Mouse (Mus musculus) neural tube, embryonic 11.5 days (tissue): Measurements from ENCODE around the gene Nav1. TPM values are rescaled to one million over a fixed set of nuclear protein-coding genes. Genes with fewer than 3 reads are reported as not detected.

Experiments used
- ATAC-seq: fragments of 200-750 bp; cut with Nextera tagmentation; 2 replicates; pipeline ENCODE4 v1.8.0; 2017; ENCODE audit warnings: moderate number of reproducible peaks, mild to moderate bottlenecking, moderate TSS enrichment, moderate library complexity; ENCODE audit not compliant: insufficient read depth, low FRiP score, low TSS enrichment
- DNase-seq: peaks from one replicate; pipeline ENCODE4 v3.0.0-alpha.2; 2015; ENCODE audit warnings: low spot score
- H3K27ac ChIP-seq: fragments of 300-500 bp; sonication (generic); 2 replicates; pipeline ENCODE4 v1.5.1; 2014; ENCODE audit warnings: low read depth, mild to moderate bottlenecking, low read length
- H3K27me3 ChIP-seq: fragments of 300-500 bp; sonication (generic); 2 replicates; pipeline ENCODE4 v1.6.1; 2014; ENCODE audit warnings: mild to moderate bottlenecking, low read length, mixed read lengths; ENCODE audit not compliant: control insufficient read depth, insufficient read depth
- H3K36me3 ChIP-seq: fragments of 300-500 bp; sonication (generic); 2 replicates; pipeline ENCODE4 v1.6.1; 2014; ENCODE audit warnings: mild to moderate bottlenecking, low read length, moderate library complexity, mixed read lengths; ENCODE audit not compliant: control insufficient read depth, insufficient read depth
- H3K4me1 ChIP-seq: fragments of 300-500 bp; sonication (generic); 2 replicates; pipeline ENCODE4 v1.6.1; 2014; ENCODE audit warnings: low read length, mixed read lengths; ENCODE audit not compliant: control insufficient read depth, insufficient read depth
- H3K4me2 ChIP-seq: fragments of 300-500 bp; sonication (generic); 2 replicates; pipeline ENCODE4 v1.6.1; 2014; ENCODE audit warnings: low read depth, mild to moderate bottlenecking, moderate library complexity
- H3K4me3 ChIP-seq: fragments of 300-500 bp; sonication (generic); 2 replicates; pipeline ENCODE4 v1.5.1; 2014; ENCODE audit warnings: low read depth, low read length
- H3K9ac ChIP-seq: fragments of 300-500 bp; sonication (generic); 2 replicates; pipeline ENCODE4 v1.6.1; 2014; ENCODE audit warnings: mild to moderate bottlenecking, low read length
- H3K9me3 ChIP-seq: fragments of 300-500 bp; sonication (generic); 2 replicates; pipeline ENCODE4 v1.6.1; 2016; ENCODE audit warnings: low read length; ENCODE audit not compliant: control insufficient read depth
- WGBS: fragments of 180-500 bp; shearing (Covaris S2); extraction: QIAGEN DNeasy Blood & Tissue Kit; methylation state at CpG from one replicate; pipeline ENCODE4 v1.1.7; 2014; 5-methylcytosine and 5-hydroxymethylcytosine counted together
- polyA plus RNA-seq: library from polyadenylated mRNA; unstranded; fragments of >200 nt; fragmentation: Nextera tagmentation; extraction: Ambion mirVana; gene quantifications from 2 replicates; pipeline ENCODE4 v1.2.1, GENCODE M21; 2014

Gene Nav1
- polyA plus RNA-seq, 1 experiment from 2014 or later, result 18.1 TPM

GRCm38 (mm10) chr1:135624646-135625045 is 17.6 kb upstream of the Nav1 start:
- ATAC-seq (no peak), DNase-seq (no peak)
- H3K36me3 ChIP-seq, result no peaks in the 10 kb centered on the region

GRCm38 (mm10) chr1:135623136-135623535 is 16.0 kb upstream of the Nav1 start:
- Histone ChIP-seq H3K4me3 (no peak overlapping the region), H3K27me3 (no peaks in the 10 kb centered on the region), H3K9ac (no peak overlapping the region), H3K4me2 (no peak overlapping the region), H3K36me3 (no peaks in the 10 kb centered on the region), H3K9me3 (no peaks in the 10 kb centered on the region), H3K27ac (no peak overlapping the region), H3K4me1 (peaks cover 7% of the 10 kb centered on the region; the same call in 1 of the 2 replicates)
- DNase-seq (no peak), ATAC-seq (no peak)
- 94% methylated on average over 5 of the region's 5 CpGs for WGBS

More at GRCm38 (mm10) chr1:135624646-135625045, 17.6 kb upstream of the Nav1 start:
- no peaks in the 10 kb centered on the region for H3K27me3 ChIP-seq
- no peak overlapping the region for H3K9ac ChIP-seq
- H3K4me2 ChIP-seq, result no peak overlapping the region
- H3K27ac ChIP-seq, result no peak overlapping the region
- H3K4me3 ChIP-seq, result no peak overlapping the region
- WGBS, result 68% methylated on average over 5 of the region's 5 CpGs
- H3K9me3 ChIP-seq, result no peaks in the 10 kb centered on the region
- peaks cover 3% of the 10 kb centered on the region; the same call in 1 of the 2 replicates for H3K4me1 ChIP-seq

GRCm38 (mm10) chr1:135621307-135621706 is 14.2 kb upstream of the Nav1 start:
- Histone ChIP-seq H3K9me3 (no peaks in the 10 kb centered on the region), H3K9ac (no peak overlapping the region), H3K4me3 (no peak overlapping the region), H3K36me3 (no peaks in the 10 kb centered on the region), H3K27me3 (no peaks in the 10 kb centered on the region), H3K4me1 (peaks cover 7% of the 10 kb centered on the region; the same call in 1 of the 2 replicates), H3K27ac (no peak overlapping the region), H3K4me2 (no peak overlapping the region)
- 30% methylated on average over 3 of the region's 3 CpGs for WGBS
- no peak for ATAC-seq
- DNase-seq, result no peak

- DNase-seq (no peak), ATAC-seq (no peak; the same call in 1 of the 2 replicates)
- H3K9me3 ChIP-seq, result no peaks in the 10 kb centered on the region
- no peaks in the 10 kb centered on the region for H3K36me3 ChIP-seq
- no peaks in the 10 kb centered on the region for H3K27me3 ChIP-seq
- H3K4me1 ChIP-seq, result peaks cover 7% of the 10 kb centered on the region; the same call in 1 of the 2 replicates
- no peak overlapping the region for H3K4me3 ChIP-seq
- H3K27ac ChIP-seq, result no peak overlapping the region
- WGBS, result 10% methylated on average over 7 of the region's 7 CpGs
- H3K9ac ChIP-seq, result no peak overlapping the region
- H3K4me2 ChIP-seq, result no peak overlapping the region
These were observed 12.9 kb upstream of the Nav1 start for GRCm38 (mm10) chr1:135619932-135620391.

GRCm38 (mm10) chr1:135619130-135619529 is 12.0 kb upstream of the Nav1 start:
- Histone ChIP-seq H3K4me1 (peaks cover 7% of the 10 kb centered on the region; the same call in 1 of the 2 replicates), H3K9me3 (no peaks in the 10 kb centered on the region), H3K27ac (no peak overlapping the region), H3K9ac (no peak overlapping the region), H3K27me3 (no peaks in the 10 kb centered on the region), H3K4me3 (no peak overlapping the region), H3K4me2 (no peak overlapping the region), H3K36me3 (no peaks in the 10 kb centered on the region)
- ATAC-seq, result no peak
- no peak for DNase-seq
- 57% methylated on average over 7 of the region's 7 CpGs for WGBS

GRCm38 (mm10) chr1:135617344-135617743 is 10.2 kb upstream of the Nav1 start:
- no peak overlapping the region for H3K9ac ChIP-seq
- H3K4me1 ChIP-seq, result peaks cover 7% of the 10 kb centered on the region; the same call in 1 of the 2 replicates
- H3K4me2 ChIP-seq, result no peak overlapping the region
- H3K36me3 ChIP-seq, result no peaks in the 10 kb centered on the region
- H3K4me3 ChIP-seq, result no peak overlapping the region
- H3K27ac ChIP-seq, result no peak overlapping the region
- no peak for ATAC-seq
- no peaks in the 10 kb centered on the region for H3K9me3 ChIP-seq
- 82% methylated on average over 3 of the region's 3 CpGs for WGBS
- no peaks in the 10 kb centered on the region for H3K27me3 ChIP-seq
- DNase-seq, result no peak

- Histone ChIP-seq H3K27ac (no peak overlapping the region), H3K9me3 (no peaks in the 10 kb centered on the region), H3K27me3 (no peaks in the 10 kb centered on the region), H3K9ac (no peak overlapping the region), H3K4me2 (peak overlapping the region; percentile 10; the same call in 1 of the 2 replicates), H3K36me3 (no peaks in the 10 kb centered on the region), H3K4me3 (no peak overlapping the region), H3K4me1 (peaks cover 7% of the 10 kb centered on the region; the same call in 1 of the 2 replicates)
- DNase-seq, result peak; percentile 79
- ATAC-seq, result peak; percentile 71; the same call in 1 of the 2 replicates
- WGBS, result 19% methylated on average over 20 of the region's 20 CpGs
These were observed 8.9 kb upstream of the Nav1 start for GRCm38 (mm10) chr1:135615715-135616641.

GRCm38 (mm10) chr1:135609621-135610020 is 2.5 kb upstream of the Nav1 start:
- Histone ChIP-seq H3K4me1 (no peaks in the 10 kb centered on the region), H3K4me3 (no peak overlapping the region), H3K27ac (no peak overlapping the region), H3K27me3 (no peaks in the 10 kb centered on the region), H3K9ac (no peak overlapping the region), H3K9me3 (no peaks in the 10 kb centered on the region), H3K36me3 (no peaks in the 10 kb centered on the region; the same call in 1 of the 2 replicates), H3K4me2 (no peak overlapping the region)
- WGBS, result 85% methylated on average over 4 of the region's 4 CpGs
- DNase-seq (no peak), ATAC-seq (no peak)
